Mouse (Mus musculus) ES-E14 (cell line): ENCODE data around the gene Lpin2.

Source experiments
- CHD2 ChIP-seq: IDR thresholded peaks from 2 replicates; pipeline ENCODE4 v1.6.1; 2014; ENCODE audit warnings: mild to moderate bottlenecking, low read depth, low read length, inconsistent platforms
- ZC3H11A ChIP-seq: IDR thresholded peaks from 2 replicates; pipeline ENCODE4 v1.6.1; 2012; ENCODE audit warnings: low read depth, mild to moderate bottlenecking, inconsistent platforms, low read length, borderline replicate concordance
- ZNF384 ChIP-seq: IDR thresholded peaks from 2 replicates; pipeline ENCODE4 v1.6.1; 2012; ENCODE audit warnings: low read depth, low read length, inconsistent platforms

DNA sequence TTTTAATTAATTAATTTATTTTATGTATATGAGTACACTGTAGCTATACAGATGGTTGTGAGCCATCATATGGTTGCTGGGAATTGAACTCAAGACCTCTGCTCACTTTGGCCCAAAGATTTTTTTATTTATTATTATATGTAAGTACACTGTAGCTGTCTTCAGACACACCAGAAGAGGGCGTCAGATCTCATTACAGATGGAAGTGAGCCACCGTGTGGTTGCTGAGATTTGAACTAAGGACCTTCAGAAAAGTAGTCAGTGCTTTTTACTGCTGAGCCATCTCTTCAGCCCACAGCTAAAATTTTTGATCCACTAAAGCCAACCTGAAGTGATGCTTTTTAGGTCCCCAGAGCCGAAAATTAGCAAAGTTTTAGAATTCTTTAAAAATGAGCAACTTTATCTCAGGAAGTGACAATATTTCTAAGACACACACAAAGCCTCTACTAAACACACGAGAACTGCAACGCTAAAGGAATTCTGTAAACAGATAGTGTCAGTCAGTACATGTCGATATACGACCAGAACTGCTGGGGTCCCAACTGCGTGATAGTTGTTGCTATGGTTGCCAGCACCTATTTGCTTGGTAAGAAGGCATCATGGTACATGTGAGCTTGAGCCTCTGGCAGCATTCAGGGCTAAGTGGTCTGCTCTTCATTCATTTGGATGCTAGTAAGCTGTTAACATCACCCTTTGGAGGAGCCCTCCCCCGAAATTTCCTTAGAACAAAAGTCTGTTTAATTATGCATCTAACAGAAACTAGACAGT is 45.0 kb downstream of the Lpin2 start:
- no peak for TF ChIP-seq ZC3H11A
- no peak for TF ChIP-seq CHD2
- TF ChIP-seq ZNF384, result no peak
